Mouse (Mus musculus) layer of hippocampus, adult 6 months (tissue): ENCODE data around the gene Prpf6. TPM values are rescaled to one million over a fixed set of nuclear protein-coding genes. Genes with fewer than 3 reads are reported as not detected.

Experiments
- long read RNA-seq, 2 experiments: library from polyadenylated mRNA; unstranded; transcript quantifications; one replicate each; pipeline ENCODE4 v2.0.0; 2019 to 2020
- microRNA-seq: library from miRNA; unstranded; fragments of <30 nt; microRNA quantifications from one replicate; pipeline ENCODE4 v1.2.0, GENCODE M21; 2020
- polyA plus RNA-seq: library from polyadenylated mRNA; unstranded; fragments of <200 nt; fragmentation: Nextera tagmentation; gene quantifications from 2 replicates; pipeline ENCODE4 v1.2.3, GENCODE M21; 2021

Gene Prpf6
- polyA plus RNA-seq = 51.0 and 58.7 TPM in 2 replicates
- long read RNA-seq, experiment 1, transcript Prpf6-201 (21 exons, 3,054 nt) = major isoform, 21 of 94 reads
- long read RNA-seq, experiment 1, partial matches to known transcripts = 68 of 94 reads
- long read RNA-seq, experiment 1, other reads (novel, unspliced or antisense) = 5 of 94 reads
- long read RNA-seq, experiment 2, transcript Prpf6-201 (21 exons, 3,054 nt) = major isoform, 289 of 331 reads
- long read RNA-seq, experiment 2, partial matches to known transcripts = 25 of 331 reads
- long read RNA-seq, experiment 2, other reads (novel, unspliced or antisense) = 17 of 331 reads

DNA sequence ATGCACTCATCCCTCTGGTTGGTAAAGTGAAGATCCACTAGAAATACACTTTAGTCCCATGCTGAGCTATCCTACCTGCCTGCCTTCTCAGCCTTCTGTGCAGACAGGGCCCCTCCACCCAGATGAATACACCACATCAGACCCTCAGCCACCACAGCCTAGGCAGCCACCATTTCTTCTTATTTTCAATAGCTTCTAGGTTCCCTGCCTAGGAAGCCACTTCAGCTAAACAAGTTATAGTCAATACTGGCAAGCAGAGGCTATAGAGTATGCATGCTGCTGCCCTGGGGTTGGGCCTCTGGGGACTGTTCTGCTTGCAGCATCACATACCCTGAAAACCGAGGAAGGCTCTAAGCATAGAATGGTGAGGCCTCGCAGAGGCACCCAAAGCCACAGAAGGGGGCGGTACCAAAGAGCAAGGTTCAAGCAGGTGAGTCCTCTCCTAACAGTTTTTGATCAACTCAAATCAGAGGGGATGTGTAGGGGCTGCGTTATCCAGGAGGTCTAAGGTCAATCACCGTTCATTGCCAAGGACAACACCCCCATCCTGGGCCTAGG lies at the start of gene Prpf6:
Gene Prpf6 (plus strand): TSS at position 341 of the 558 bp plus-strand sequence.

DNA sequence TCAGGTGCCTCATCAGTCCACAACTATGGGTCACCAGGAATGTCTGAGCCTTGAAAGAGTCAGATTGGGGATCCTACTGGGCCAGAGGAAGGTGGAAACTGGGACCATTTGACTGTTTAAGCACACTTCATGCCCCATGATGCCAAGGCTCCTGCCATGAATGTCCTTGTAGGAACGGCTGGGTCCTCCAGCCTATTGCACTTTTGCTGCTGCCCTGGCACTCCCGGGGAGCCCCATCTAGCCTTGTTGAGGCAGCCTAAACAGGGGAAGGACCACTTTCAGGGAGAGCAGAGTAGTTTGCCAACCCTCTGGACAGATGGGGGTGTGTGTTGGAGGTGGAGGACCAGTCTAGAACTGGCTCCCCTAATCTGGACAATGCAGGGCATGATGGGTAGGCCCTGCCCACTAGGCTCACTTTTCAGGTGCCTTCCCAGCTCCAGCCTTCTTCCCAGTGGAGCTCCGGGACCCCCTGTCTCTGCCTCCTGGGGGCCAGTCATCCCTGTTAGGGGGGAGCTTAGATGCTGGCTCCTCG lies 7.2 kb upstream of the Prpf6 start, which contains the start of gene Uckl1:
Gene Uckl1 (minus strand): TSS at position 482 of the 532 bp plus-strand sequence.

DNA sequence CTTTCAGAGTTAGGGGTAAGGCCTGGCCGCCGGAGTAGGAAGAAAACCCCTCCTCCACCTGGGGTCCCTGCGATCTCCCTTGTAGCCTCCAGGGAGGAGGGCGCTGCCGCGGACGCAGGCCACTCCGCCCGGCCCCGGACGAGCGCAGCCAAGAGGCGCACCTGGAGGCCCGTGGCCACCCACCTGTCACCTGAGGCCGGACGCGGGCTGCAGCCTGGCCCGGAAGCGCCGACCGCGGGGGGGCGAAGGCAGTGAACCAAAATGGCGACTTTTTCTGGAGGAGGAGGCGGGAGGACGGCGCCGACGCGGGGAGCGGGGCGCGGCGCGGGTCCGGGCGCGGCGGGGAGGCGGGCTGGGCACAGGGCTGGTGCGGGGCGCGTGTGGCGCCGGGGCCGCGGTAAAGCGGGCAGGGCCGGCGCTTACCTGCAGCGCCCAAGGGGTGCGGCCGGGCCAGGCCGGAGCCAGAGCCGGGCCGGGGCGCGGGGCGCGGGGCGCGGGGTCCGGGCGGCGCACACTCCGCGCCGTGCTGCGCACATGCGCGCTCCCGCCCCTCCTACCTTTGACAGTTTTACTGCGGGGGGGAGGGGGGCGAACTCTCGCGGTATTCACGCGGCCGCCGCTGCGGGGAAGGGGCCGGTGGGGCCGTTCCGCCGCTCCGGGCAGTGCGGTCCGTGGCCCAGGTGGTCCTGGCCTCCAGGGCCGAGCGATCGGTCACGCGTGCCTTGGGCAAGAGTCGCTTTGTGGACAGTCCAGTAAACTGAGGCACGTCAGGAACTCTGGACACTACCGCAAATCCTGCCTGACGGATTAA lies 768 bp downstream of the Prpf6 start, which contains the start of gene Zfp512b:
Gene Zfp512b (minus strand): TSS at position 573 of the 811 bp plus-strand sequence.

DNA sequence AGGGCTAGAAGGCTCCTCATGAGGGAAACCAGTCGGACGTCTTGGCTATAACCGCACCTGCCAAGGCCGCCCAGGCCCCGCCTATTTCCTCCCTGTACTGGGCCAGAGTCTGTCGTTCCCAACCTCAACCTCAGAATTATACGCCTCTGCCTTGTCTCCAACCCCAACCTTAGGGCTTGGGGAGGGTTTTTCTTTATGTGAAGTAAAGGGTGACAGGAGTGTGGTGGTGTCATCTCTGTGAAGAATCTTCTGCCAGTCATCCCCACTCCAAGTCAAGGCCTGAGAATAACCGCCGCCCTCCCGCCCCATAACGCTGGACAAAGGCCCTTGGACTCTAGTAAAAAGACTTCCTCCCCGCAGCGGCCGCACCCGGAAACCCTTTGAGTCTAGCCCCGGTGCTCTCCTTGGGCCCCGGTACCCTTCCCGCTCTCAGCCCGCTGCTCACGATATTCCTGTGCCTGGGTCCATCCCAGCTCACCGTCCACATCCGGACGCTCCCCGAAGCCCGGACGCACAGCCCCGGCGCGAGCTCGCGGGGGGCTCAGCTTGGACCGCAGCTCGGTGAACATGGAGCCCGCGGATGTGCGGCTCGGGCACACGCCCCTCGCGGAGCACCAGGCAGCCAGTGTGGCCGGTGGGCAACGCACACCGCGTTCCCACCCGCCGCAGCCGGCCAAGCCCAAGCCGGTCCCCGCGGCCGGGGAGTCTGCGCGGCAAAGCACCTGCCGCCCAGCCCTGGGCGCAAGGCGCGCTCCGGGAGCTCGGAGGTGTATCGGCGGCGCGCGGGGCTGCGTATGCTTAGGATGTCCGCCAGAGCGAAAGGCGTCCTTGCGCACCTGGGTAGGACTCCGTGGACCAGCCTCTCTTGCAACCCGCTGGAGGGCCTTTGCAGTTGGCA lies 7.0 kb downstream of the Prpf6 start, which contains the start of gene Samd10:
Gene Samd10 (minus strand): TSS at position 759 of the 898 bp plus-strand sequence.

DNA sequence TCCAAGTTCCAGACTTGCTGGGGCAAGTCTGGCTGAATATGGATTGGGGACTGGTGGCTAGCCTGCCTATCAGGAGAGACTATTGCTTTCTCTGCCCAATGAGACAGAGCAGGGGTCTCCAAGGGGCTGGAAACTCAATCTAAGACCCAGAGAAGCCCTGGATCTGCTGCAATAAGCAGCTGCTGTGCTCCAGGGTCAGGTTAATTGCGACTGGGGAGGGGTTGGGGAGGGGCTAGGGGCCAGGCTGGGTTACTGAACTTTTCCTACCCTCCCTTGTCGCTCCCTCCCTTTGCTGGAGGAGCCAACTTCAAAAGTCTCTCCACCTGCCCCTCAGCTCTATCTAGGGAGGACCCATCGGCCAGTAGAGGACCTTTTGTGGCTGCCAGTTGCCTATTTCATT lies 65.1 kb downstream of the Prpf6 start, which contains the start of gene Gm29797:
Gene Gm29797 (plus strand): TSS at position 301 of the 400 bp plus-strand sequence.

DNA sequence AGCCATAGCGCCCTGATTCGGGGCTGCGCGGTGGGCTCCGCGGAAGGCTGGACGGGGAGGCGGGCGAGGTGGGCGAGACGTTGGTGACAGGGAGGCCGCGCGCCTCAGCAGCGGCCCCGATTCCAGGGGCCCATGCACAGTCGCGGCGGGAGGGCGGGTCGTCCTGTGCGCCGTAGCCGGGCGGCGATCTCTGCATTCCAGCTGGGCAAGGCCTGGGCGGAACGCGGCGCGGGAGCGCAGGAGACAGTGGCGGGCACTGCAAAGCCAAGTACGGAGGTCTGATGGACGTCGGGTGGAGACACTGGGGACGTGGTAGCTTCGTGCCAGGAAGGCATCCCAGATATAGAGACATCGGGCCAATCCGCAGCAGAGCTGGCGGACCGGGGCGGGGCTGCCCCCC lies 79.7 kb downstream of the Prpf6 start, which contains the start of gene Sox18:
Gene Sox18 (minus strand): TSS at position 315 of the 400 bp plus-strand sequence.

DNA sequence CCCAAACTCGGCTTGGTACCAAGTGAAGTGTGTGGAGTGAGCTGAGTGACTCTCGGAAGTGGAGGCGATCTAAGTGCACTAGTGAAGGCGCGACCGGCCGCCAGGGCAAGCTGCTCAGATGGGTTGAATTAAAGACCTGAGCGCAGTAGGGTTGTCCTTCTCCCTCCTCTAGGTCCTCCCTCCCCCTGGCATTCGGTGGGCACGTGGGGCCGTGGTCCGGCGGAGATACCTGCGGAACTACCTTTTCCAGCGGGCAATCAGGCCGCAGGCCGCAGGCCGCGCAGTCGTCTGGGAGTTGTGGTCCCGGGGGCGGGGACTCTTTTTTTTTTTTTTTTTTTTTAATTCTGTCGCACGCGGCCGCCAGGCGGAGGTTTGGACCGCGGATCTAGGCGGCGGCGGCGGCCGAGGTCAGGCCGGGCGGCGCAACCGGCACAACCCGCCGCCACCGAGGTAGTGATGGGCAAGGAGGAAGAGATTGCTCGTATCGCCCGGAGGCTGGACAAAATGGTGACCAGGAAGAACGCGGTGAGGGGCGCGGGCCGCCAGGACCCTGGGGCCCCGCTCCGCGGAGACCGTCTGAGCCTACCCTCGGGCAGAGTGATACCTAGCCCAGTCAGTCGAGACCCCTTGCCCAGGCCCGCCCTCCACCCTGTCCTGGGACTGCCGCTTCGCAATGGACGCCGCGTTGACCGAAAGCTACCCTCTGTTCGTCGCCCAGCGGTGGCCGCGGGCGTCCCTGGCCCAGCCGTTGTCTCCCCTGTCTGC lies 88.5 kb downstream of the Prpf6 start, which contains the start of gene Tcea2:
Gene Tcea2 (plus strand): TSS at position 360 of the 765 bp plus-strand sequence.

DNA sequence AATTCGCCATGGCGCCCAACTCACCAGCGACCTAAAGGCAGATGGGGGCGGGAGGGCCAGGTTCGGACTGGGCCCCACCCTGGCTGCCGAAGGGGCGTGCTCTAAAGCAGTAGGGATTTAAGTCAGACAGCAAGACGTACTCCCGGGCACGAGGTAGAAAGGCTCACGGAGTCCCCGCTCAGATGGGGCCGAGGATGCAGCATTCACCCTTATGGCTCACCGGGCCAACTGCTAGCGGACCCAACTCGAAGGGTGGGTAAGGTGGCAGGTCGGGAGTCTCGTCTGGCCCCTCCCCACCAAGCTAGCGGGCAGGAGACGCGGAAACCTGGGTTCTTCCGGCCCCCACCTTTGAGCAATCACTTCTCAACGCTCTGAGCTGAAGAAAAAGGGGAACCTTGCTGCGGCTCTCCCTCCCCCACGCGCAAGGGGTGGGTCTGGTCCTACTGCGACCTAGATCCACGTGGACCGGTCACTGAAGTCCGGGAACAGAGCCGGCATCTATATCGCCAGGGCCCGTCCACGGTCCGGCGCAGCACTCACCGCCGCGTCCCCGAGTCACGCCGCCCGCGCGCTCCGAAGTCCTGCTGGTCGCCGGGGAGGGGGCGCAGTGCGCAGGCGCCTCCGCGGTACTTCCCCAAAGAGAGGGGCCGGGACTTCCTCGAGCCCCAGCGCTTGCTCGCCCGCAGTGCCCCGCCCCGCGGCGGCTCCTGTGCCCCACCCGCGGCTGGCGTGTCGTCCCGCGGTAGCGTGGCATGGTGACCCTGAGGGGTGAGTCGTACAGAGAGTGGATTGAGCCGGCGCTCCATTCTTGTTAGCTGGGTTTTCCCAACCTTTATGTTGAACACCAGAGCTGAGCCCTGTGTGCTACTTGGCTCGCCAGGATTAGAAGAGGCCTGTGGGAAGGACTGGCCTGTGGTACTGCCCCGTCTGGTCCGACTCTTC lies 101.9 kb downstream of the Prpf6 start, which contains the start of gene Rgs19:
Gene Rgs19 (minus strand): TSS at position 639 of the 942 bp plus-strand sequence.

DNA sequence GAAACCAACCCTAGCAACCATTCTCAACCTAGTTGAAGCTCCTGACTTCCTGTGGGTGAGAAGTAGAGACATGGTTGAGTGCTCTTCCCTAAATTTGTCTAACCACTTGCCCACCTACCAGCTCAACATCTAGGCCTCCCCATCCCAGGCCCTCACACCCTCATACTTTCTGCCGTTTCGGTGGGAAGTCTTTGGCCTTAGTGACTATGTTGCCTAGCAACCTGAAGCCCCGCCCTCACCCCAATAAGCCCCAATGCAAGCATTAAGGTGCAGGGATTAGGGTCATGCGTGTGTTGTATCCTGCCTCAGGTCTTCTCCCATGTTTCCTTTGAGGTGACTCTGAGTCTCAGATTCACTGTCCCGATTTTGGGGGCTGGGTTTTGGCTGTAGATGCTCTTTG lies 106.6 kb downstream of the Prpf6 start, which contains the start of gene Lkaaear1:
Gene Lkaaear1 (minus strand): TSS at position 202 of the 400 bp plus-strand sequence.

Small RNA genes within 50 kb of the gene (microRNA-seq; reads per million reads assigned to microRNA genes)
- not detected for gene Mir7006

Other genes with a start within 250 kb of the Prpf6 start
- 19.8 and 20.5 TPM in 2 replicates for gene Zgpat, start 226.9 kb upstream of the Prpf6 start, polyA plus RNA-seq
- 52.9 and 56.3 TPM in 2 replicates for gene Arfrp1, start 226.5 kb upstream of the Prpf6 start, polyA plus RNA-seq
- 2.0 and 2.8 TPM in 2 replicates for gene Lime1, start 211.8 kb upstream of the Prpf6 start, polyA plus RNA-seq
- gene Zbtb46, start 132.4 kb upstream of the Prpf6 start, polyA plus RNA-seq = 2.8 and 3.0 TPM in 2 replicates
- gene Abhd16b, start 98.7 kb upstream of the Prpf6 start, polyA plus RNA-seq = not detected in 2 replicates
- gene Tpd52l2, start 94.7 kb upstream of the Prpf6 start, polyA plus RNA-seq = 92.7 and 98.3 TPM in 2 replicates
- 113 and 124 TPM in 2 replicates for gene Dnajc5, start 71.4 kb upstream of the Prpf6 start, polyA plus RNA-seq
- 27.8 and 30.1 TPM in 2 replicates for gene Uckl1, start 7.0 kb upstream of the Prpf6 start, polyA plus RNA-seq
- gene Zfp512b, start 935 bp downstream of the Prpf6 start, polyA plus RNA-seq = 8.0 and 8.6 TPM in 2 replicates
- gene Samd10, start 7.3 kb downstream of the Prpf6 start, polyA plus RNA-seq = 13.9 and 18.8 TPM in 2 replicates
- gene Gm29797, start 65.2 kb downstream of the Prpf6 start, polyA plus RNA-seq = not detected in 2 replicates
- 2.4 and 4.7 TPM in 2 replicates for gene Sox18, start 79.8 kb downstream of the Prpf6 start, polyA plus RNA-seq
- 54.4 and 58.7 TPM in 2 replicates for gene Tcea2, start 88.4 kb downstream of the Prpf6 start, polyA plus RNA-seq
- gene Rgs19, start 102.1 kb downstream of the Prpf6 start, polyA plus RNA-seq = 48.8 and 52.4 TPM in 2 replicates
- gene Lkaaear1, start 106.6 kb downstream of the Prpf6 start, polyA plus RNA-seq = not detected in 2 replicates
- 21.8 and 24.4 TPM in 2 replicates for gene Oprl1, start 123.1 kb downstream of the Prpf6 start, polyA plus RNA-seq
- gene Myt1, start 171.5 kb downstream of the Prpf6 start, polyA plus RNA-seq = 0.93 and 1.0 TPM in 2 replicates
- gene Pcmtd2, start 246.0 kb downstream of the Prpf6 start, polyA plus RNA-seq = 17.0 and 19.4 TPM in 2 replicates